Mouse (Mus musculus): ENCODE data around the gene Slc35e3. TPM values are rescaled to one million over a fixed set of nuclear protein-coding genes. Genes with fewer than 3 reads are reported as not detected.

The Slc35e3 gene
- polyA plus RNA-seq, 1 experiment from 2014 or later = 34.4 TPM

GRCm38 (mm10) chr10:117698313-117699138, 47.6 kb downstream of the Slc35e3 start:
- Histone ChIP-seq H3K4me2 (no peak overlapping the region), H3K36me3 (replicated peaks) (peaks cover 75% of the 10 kb centered on the region), H3K9ac (no peak overlapping the region), H3K27ac (no peak overlapping the region), H3K9me3 (no peaks in the 10 kb centered on the region), H3K27me3 (replicated peaks) (no peaks in the 10 kb centered on the region), H3K4me3 (no peak overlapping the region), H3K4me1 (no peaks in the 10 kb centered on the region)
- 97% methylated on average over 10 of the region's 10 CpGs for WGBS
- ATAC-seq (replicated peaks) = no peak

GRCm38 (mm10) chr10:117697561-117698115, 48.5 kb downstream of the Slc35e3 start:
- no peak overlapping the region for H3K4me2 ChIP-seq
- no peak overlapping the region for H3K27ac ChIP-seq
- ATAC-seq (replicated peaks) = no peak
- no peaks in the 10 kb centered on the region for H3K27me3 ChIP-seq (replicated peaks)
- 91% methylated on average over 3 of the region's 3 CpGs for WGBS
- no peak overlapping the region for H3K9ac ChIP-seq
- H3K36me3 ChIP-seq (replicated peaks) = peaks cover 73% of the 10 kb centered on the region
- H3K9me3 ChIP-seq = no peaks in the 10 kb centered on the region
- no peaks in the 10 kb centered on the region for H3K4me1 ChIP-seq
- no peak overlapping the region for H3K4me3 ChIP-seq

GRCm38 (mm10) chr10:117696827-117697560, 49.2 kb downstream of the Slc35e3 start:
- Histone ChIP-seq H3K36me3 (replicated peaks) (peaks cover 78% of the 10 kb centered on the region), H3K9me3 (no peaks in the 10 kb centered on the region), H3K27ac (no peak overlapping the region), H3K4me2 (no peak overlapping the region), H3K4me3 (no peak overlapping the region), H3K4me1 (no peaks in the 10 kb centered on the region), H3K9ac (no peak overlapping the region), H3K27me3 (replicated peaks) (no peaks in the 10 kb centered on the region)
- 94% methylated on average over 6 of the region's 6 CpGs for WGBS
- ATAC-seq (replicated peaks) = no peak

GRCm38 (mm10) chr10:117696021-117696826, 49.9 kb downstream of the Slc35e3 start:
- Histone ChIP-seq H3K9me3 (no peaks in the 10 kb centered on the region), H3K27me3 (replicated peaks) (no peaks in the 10 kb centered on the region), H3K4me1 (no peaks in the 10 kb centered on the region), H3K36me3 (replicated peaks) (peaks cover 78% of the 10 kb centered on the region), H3K27ac (no peak overlapping the region), H3K4me3 (no peak overlapping the region), H3K4me2 (no peak overlapping the region), H3K9ac (no peak overlapping the region)
- WGBS = 93% methylated on average over 8 of the region's 8 CpGs
- no peak for ATAC-seq (replicated peaks)

GRCm38 (mm10) chr10:117695605-117696004, 50.6 kb downstream of the Slc35e3 start:
- H3K9me3 ChIP-seq = no peaks in the 10 kb centered on the region
- ATAC-seq (replicated peaks) = no peak
- H3K4me3 ChIP-seq = no peak overlapping the region
- H3K36me3 ChIP-seq (replicated peaks) = peaks cover 79% of the 10 kb centered on the region
- no peak overlapping the region for H3K27ac ChIP-seq
- no peak overlapping the region for H3K9ac ChIP-seq
- H3K27me3 ChIP-seq (replicated peaks) = no peaks in the 10 kb centered on the region
- H3K4me2 ChIP-seq = no peak overlapping the region
- H3K4me1 ChIP-seq = no peaks in the 10 kb centered on the region
- WGBS = 93% methylated on average over 4 of the region's 4 CpGs

GRCm38 (mm10) chr10:117695027-117695426, 51.1 kb downstream of the Slc35e3 start:
- no peaks in the 10 kb centered on the region for H3K4me1 ChIP-seq
- no peak for ATAC-seq (replicated peaks)

GRCm38 (mm10) chr10:117694255-117694953, 51.8 kb downstream of the Slc35e3 start:
- Histone ChIP-seq H3K36me3 (replicated peaks) (peaks cover 78% of the 10 kb centered on the region), H3K27ac (no peak overlapping the region), H3K4me2 (no peak overlapping the region), H3K4me1 (no peaks in the 10 kb centered on the region), H3K9ac (no peak overlapping the region), H3K4me3 (no peak overlapping the region), H3K27me3 (replicated peaks) (no peaks in the 10 kb centered on the region), H3K9me3 (no peaks in the 10 kb centered on the region)
- WGBS = 98% methylated on average over 6 of the region's 6 CpGs
- ATAC-seq (replicated peaks) = no peak

More at GRCm38 (mm10) chr10:117695027-117695426, 51.1 kb downstream of the Slc35e3 start:
- H3K4me3 ChIP-seq = no peak overlapping the region
- H3K36me3 ChIP-seq (replicated peaks) = peaks cover 80% of the 10 kb centered on the region
- no peak overlapping the region for H3K27ac ChIP-seq
- no peak overlapping the region for H3K4me2 ChIP-seq
- H3K9me3 ChIP-seq = no peaks in the 10 kb centered on the region
- no peaks in the 10 kb centered on the region for H3K27me3 ChIP-seq (replicated peaks)
- H3K9ac ChIP-seq = no peak overlapping the region
- WGBS = 93% methylated on average over 4 of the region's 4 CpGs

GRCm38 (mm10) chr10:117692953-117693352, 53.2 kb downstream of the Slc35e3 start:
- 97% methylated on average over 5 of the region's 5 CpGs for WGBS
- ATAC-seq (replicated peaks) = no peak
- no peak overlapping the region for H3K9ac ChIP-seq
- H3K27me3 ChIP-seq (replicated peaks) = no peaks in the 10 kb centered on the region
- no peak overlapping the region for H3K4me3 ChIP-seq
- peaks cover 74% of the 10 kb centered on the region for H3K36me3 ChIP-seq (replicated peaks)
- H3K9me3 ChIP-seq = no peaks in the 10 kb centered on the region
- H3K4me1 ChIP-seq = no peaks in the 10 kb centered on the region
- no peak overlapping the region for H3K27ac ChIP-seq
- no peak overlapping the region for H3K4me2 ChIP-seq

GRCm38 (mm10) chr10:117692173-117692572, 54.0 kb downstream of the Slc35e3 start:
- Histone ChIP-seq H3K36me3 (replicated peaks) (peaks cover 66% of the 10 kb centered on the region), H3K9me3 (no peaks in the 10 kb centered on the region), H3K4me2 (no peak overlapping the region), H3K27me3 (replicated peaks) (no peaks in the 10 kb centered on the region), H3K4me3 (no peak overlapping the region), H3K4me1 (no peaks in the 10 kb centered on the region), H3K27ac (no peak overlapping the region), H3K9ac (no peak overlapping the region)
- no peak for ATAC-seq (replicated peaks)

GRCm38 (mm10) chr10:117691389-117691968, 54.7 kb downstream of the Slc35e3 start:
- H3K4me3 ChIP-seq = no peak overlapping the region
- H3K27ac ChIP-seq = no peak overlapping the region
- 97% methylated on average over 10 of the region's 10 CpGs for WGBS
- no peak for ATAC-seq (replicated peaks)
- H3K36me3 ChIP-seq (replicated peaks) = peaks cover 60% of the 10 kb centered on the region
- H3K27me3 ChIP-seq (replicated peaks) = no peaks in the 10 kb centered on the region
- no peaks in the 10 kb centered on the region for H3K4me1 ChIP-seq
- no peak overlapping the region for H3K9ac ChIP-seq
- H3K9me3 ChIP-seq = no peaks in the 10 kb centered on the region
- H3K4me2 ChIP-seq = no peak overlapping the region

- Histone ChIP-seq H3K27me3 (replicated peaks) (no peaks in the 10 kb centered on the region), H3K4me2 (no peak overlapping the region), H3K27ac (no peak overlapping the region), H3K9ac (no peak overlapping the region), H3K36me3 (replicated peaks) (peaks cover 55% of the 10 kb centered on the region), H3K9me3 (no peaks in the 10 kb centered on the region), H3K4me3 (no peak overlapping the region), H3K4me1 (no peaks in the 10 kb centered on the region)
- no peak for ATAC-seq (replicated peaks)
- WGBS = 93% methylated on average over 3 of the region's 3 CpGs
These were observed 55.3 kb downstream of the Slc35e3 start for GRCm38 (mm10) chr10:117690770-117691296.

Measured in midbrain, embryonic 15.5 days (tissue).